Mouse (Mus musculus): ENCODE data around the gene Zbtb38. TPM values are rescaled to one million over a fixed set of nuclear protein-coding genes. Genes with fewer than 3 reads are reported as not detected.

Zbtb38 gene
- 10 to 100 TPM; 57.5 to 68.1 (median 62.3) TPM for total RNA-seq (2022)

DNA sequence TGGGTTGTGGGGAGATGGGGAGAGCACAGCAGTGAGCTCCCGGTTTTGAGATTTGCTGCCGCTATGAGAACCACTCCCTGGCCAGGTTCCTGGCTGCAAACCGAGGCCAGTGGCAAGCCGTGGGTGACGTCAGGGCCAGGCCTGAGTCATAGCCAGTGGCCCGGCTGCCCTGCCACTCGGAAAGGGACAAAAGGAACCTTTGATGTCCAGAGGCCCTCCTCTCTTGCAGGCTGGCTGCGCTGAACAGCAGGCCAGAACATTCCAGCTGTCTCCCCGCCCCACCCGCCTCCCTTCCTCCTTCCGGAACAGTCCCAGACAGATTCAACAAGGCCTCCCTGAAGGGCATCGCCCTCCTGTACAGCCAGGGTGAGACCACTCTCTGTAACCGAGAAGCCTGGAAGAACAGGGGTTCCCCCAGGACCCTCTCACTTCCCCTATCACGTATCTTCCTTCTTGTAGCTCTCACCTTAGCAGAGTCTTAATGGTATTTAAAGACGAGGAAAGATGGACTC lies at the start of gene Zbtb38:
Gene Zbtb38, minus strand, starts transcription at position 229 of the 512 bp plus-strand sequence.
- DNase-seq (ENCODE audit: low spot score in 2 of 2), result peak; percentile 76 to 77

DNA sequence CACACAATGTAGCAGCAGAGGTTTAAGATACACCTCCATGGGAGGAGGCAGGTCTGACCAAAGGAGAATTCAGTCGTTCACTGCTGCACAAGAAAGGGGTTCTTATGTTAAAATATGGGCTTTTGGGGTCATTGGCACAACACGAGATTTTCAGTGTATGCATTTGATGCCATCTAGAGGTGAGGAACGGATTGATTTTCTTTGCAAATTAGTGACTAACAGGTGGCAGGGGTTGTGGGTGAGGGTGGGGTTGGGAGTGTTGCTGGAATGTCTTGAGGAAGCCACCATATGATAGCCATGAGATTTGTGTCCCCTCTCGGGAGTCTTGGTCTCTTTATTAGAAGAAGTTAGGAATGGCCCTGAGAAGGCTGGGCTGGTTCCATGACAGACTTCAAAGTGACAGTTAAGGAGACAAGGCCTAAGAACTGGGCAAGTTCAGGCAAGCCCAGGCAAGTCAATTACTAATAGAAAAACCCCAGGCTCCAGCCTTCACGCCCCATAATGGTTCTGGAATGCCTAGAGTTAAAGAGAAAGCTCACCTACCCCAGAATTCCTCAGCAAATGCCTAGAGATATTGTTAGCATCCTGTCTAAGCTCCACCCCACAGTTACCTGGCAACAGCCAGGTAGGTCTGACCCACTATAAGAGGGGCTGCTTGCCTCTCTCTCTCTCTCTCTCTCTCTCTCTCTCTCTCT lies 47.6 kb upstream of the Zbtb38 start:
- no peak for DNase-seq (ENCODE audit: low spot score in 2 of 2)

DNA sequence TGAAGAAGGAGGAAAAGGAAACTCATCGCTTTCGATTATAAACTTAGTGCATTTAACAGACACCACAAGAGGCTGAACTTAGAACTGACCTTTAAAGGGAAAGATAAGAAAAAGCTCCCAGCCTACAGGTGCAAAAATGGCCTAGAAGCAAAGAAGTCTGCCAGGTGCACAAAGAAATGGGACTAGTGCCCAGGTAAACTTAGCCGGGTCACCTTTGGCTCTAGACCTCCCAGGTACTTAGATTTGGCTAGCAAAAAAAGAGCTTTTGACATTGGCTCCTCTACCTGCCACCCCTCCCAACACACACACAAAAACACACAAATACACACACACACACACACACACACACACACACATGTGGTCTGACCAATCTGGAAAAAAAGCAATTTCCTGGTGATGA lies 44.7 kb upstream of the Zbtb38 start:
- DNase-seq (ENCODE audit: low spot score in 2 of 2), result no peak

DNA sequence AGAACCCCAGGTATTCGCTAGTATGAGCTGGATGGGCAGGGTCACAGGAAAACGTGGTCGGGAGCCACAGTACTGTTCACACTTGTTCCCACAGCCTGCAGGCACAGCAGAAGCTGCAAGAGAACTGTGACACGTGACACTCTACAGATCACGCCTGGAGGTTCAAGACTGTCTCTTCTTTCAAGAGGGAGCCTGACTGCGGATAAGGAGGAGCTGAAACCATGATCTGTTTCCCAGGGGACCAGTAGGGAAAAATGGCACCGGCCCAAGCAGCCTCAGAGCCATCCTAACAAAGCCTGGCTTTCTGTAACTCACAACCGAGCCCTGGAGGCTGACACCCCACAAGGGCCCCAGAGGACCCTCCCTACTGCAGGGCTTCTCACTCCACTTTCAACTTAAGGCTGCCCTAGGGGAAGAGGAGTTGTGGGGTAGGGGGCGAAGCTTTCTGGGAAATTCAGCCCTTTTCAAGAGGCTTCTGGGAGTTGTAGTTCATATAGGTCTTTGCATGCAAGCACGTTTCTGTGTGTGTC lies 42.8 kb upstream of the Zbtb38 start:
- peak; percentile 26 to 41 for DNase-seq (ENCODE audit: low spot score in 2 of 2)

DNA sequence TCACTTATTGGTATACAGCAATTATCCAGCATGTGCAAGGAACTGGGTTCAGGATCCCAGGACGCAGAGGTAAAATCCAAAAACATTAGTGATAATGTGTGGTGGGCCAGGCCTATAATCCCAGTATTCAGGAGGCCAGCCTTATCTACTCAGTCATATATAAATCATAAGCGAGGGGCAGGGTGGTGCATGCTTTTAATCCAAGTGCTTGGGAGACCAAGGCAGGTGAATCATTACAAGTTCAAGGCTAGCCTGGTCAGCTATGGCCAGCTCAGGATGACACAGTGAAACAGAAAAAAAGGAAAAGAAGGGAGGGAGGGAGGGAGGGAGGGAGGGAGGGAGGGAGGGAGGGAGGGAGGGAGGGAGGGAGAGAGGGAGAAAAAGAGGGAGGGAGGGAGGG lies 42.0 kb upstream of the Zbtb38 start:
- DNase-seq (ENCODE audit: low spot score in 2 of 2), result no peak

DNA sequence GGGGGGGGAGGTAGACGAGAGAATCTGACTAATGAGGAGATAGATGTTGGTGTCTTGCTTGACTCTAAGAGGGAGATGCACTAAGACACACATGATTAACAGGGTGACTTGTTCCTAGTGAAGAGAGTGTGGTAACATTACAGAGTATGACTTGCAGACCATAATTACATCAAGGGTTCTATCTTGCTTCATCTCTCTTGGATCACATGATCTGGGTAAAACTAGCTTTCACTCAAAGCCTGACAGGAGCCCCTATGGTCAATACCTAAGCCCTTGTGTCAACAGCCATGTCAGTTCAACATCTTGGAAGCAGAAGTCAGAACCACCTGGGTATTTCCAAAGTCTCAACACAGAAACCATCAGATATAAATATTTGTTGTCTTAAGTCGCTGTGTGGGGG lies 39.9 kb upstream of the Zbtb38 start:
- no peak for DNase-seq (ENCODE audit: low spot score in 2 of 2)

DNA sequence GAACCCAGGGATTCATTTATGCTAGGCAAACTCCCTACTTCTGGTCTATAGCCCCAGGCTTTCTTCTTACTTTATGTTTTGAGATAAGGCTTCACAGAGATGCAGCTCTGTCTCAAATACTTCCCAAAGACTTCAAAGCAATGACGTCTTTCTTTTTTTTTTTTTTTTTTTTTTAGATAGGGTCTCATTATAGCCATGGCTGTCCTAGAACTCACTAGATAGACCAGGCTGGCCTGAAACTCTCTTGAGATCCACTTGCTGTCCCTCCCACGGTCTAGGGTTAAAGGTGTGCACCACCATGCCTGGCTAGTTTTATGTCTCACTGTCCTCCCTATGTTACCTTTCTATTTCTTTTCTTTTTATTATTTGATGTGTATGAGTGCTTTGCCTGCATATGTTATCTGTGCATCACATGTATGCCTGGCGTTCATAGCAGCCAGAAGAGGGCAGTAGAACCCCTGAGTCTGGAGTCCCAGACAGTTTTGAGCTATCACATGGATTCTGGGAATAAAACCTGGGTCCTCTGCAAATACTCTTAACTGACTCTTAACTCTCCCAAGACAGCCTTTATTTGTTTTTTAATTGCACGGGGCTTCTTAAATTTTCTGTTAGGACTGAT lies 37.9 kb upstream of the Zbtb38 start:
- no peak for DNase-seq (ENCODE audit: low spot score in 2 of 2)

DNA sequence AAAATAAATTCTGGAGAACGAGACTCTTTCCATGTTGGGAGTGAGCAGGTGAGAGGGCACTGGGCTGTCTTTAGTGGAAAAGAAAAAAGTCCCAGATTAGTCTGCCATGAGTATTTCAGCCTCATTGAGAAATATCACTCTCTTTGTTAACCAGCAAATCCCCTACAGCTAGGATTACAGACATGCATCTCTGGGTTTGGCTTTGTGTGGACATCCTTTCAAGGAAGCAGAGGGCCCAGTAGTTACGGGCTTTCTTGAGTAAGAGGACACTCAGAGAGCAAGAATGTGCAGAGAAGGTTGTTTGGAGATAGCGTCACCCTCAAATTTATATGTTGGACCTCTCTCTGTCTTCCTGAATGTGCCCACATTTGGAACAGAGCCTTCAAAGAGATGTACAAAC lies 37.3 kb upstream of the Zbtb38 start:
- no peak for DNase-seq (ENCODE audit: low spot score in 2 of 2)

DNA sequence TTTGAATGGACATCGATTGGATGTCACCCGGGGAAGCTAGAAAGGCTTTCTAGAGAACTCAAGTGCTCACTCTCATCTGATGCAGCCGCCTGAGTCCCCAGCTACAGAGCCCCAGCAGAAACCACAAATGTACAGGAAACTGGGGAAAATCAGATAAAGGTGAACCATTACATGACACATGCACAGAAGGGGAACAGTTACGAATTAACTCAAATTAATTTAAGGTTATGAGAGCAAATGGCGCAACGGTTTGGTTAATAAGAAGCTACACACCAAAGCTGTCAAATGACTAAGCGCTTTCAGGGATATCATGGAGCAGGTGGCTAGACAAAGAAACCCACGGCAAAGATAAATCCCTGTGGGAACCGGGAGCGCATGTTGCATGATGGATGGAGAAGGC lies 35.2 kb upstream of the Zbtb38 start:
- no peak for DNase-seq (ENCODE audit: low spot score in 2 of 2)

DNA sequence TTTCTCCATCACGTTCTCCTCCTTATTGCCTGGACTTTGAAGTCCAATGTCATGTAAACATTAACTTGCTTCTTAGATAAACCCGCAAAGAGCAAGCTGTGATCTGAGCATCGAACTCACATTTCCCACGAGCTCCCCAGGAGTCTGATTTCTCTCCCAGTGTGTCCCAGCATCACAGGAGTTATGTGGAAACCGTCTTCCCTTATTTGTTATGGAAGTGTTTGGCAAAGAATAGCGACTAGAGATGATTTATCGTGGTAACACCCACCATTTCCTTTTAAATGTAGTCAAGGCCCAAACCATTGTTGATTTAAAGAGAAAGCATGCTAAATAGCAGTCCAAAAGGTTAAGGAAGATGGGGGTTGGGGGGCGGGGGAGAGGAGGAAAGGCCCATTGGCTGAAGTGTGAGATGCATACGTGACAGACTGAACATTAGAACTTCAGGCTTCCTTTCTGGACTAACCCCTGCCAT lies 33.3 kb upstream of the Zbtb38 start:
- DNase-seq (ENCODE audit: low spot score in 2 of 2), result no peak

DNA sequence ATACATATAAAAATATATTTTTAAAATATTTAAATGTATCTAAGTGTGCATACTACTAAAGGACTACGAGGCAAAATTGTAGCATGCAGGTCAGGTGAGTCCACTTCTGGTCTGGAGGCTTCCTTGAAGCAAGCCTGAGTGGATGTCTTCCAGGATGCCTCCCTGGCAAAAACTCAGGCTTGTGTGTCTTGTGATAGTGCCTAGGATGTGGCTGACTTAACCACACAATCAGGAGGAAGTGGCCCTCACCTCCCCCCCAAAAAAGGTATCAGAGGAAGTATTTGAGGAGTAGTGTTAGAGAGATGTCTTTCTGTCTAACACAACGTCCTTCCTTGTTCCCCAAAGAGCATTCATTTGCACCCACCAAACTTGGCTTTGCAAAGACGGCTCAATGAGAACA lies 32.6 kb upstream of the Zbtb38 start:
- DNase-seq (ENCODE audit: low spot score in 2 of 2), result no peak

DNA sequence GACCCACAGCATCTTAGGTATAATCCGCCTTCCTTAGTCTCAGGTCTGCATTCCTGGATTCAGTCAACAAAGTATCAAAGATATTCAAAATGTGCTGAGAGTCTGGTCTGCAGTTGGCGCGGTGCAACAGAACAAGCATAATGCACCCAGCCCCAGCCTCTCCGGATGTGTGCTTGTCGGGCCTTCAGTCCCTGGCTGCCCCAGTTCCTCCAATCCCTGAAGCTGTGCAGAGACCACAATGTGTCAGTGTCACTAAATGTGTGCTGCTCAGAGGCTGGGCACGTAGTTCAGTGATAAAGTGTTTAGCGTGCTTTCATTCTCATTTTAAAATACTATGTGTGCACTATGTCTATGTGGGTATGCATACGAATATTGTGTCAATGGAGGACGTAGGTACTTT lies 31.0 kb upstream of the Zbtb38 start:
- DNase-seq (ENCODE audit: low spot score in 2 of 2), result no peak

DNA sequence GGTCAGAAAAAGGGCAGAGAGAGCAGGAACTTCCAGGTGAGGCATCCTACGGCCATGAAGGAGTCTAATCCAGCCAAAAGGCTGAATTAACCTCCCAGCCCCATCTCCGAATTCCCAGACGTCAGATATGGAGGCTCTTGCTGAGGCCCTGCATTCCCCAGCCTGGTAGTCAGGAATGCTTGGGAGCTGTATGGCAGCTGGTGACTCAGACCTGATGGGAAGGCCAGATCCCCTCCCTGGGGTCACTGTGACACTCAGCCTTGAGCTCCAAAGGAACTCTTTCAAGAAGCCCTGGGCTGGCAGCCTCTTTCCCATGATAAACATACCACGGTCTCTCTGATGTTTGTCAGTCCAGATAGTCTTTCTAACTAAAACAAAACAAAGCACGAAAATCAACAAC lies 30.6 kb upstream of the Zbtb38 start:
- DNase-seq (ENCODE audit: low spot score in 2 of 2), result no peak

DNA sequence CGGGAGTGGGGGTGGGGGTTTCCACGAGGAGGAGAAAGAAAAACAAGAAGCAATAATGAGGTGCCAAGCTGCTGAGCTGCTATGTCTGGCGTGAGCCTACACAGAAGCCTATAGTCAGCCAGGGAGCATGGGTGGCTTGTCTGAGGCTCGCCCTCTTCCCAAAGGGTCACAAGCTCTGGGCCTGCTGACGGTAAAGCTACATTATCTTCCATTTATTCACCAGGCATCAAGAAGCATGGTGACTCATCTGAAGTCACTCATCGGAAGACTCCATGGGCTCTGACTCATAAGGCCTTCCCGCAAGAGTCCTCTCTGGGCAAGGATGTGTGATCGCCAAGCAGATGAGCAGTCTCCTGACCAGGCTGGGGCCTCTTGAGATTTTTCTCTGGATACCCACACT lies 29.4 kb upstream of the Zbtb38 start:
- DNase-seq (ENCODE audit: low spot score in 2 of 2), result no peak

DNA sequence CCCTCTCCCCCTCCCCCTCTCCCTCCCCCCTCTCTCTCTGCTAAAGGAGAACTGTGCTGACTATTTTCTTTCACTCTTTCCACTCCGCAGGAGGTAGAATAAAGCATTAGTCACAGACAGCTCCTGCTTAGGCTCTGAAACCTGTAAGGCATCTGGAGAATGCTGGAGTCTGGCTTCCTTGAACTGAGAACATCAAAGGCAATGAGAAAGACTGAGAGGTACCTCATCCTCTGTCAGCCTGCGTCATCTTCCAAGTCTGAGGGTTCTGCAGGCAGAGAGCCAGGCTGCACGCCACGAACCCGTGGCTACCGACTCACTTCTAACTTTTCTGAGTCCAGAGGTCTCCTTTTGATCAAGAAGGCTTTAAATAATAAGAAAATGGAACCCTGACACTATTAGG lies 20.5 kb upstream of the Zbtb38 start:
- no peak for DNase-seq (ENCODE audit: low spot score in 2 of 2)

DNA sequence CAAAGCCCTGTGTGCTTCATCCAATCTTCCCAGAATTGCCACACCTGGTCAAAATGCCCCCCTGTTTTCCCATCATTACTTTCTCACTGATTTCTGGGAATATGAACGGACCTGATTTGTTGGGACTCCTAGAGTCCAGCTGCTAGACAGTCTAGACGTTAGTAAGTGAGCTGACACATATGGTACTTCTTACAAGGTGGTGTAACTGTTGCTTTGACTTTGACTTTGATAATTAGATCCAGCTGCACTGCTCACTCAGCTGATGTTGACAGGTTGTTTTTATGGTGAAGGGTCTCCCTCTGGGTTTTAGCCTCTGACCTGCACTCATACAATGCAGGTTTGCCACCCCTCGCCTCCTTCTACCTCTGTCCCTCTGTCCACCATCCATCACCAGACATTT lies 17.8 kb upstream of the Zbtb38 start:
- no peak for DNase-seq (ENCODE audit: low spot score in 2 of 2)

DNA sequence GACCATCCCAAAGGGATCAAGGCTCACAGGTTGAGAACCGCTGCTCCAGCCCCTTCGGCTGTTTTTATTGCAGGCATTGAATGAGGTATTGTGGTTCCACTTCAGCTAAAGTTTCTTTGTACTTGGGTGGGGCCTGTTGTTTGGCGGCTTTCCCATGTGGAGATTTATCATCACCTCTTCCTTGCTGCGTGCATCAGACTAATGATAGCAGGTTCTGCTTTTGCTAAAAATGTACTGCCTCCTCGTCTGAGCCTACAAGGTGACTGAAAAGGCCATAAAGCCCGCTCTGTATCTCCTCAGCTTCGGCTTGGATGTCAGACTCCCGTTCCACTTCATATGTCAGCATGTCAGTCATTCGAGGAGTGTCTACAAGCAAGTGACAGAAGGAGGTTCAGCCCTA lies 17.0 kb upstream of the Zbtb38 start:
- DNase-seq (ENCODE audit: low spot score in 2 of 2), result no peak

DNA sequence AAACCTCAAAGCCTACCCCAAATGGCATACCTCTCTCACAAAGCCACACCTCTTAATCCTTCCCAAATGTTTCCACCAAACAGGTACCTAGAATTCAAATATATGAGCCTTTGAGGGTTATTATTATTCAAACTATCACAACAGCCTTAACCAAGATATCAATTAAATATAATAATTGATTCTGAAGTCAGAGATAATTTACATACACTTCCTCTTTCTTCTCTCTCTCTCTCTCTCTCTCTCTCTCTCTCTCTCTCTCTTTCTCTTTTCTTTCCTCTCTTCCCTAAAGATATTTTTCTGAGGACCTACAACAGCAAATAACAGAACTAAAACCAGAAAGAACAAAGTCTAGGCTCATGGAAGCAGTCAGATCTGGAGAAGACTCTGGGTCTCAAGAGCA lies 15.2 kb upstream of the Zbtb38 start:
- no peak for DNase-seq (ENCODE audit: low spot score in 2 of 2)

DNA sequence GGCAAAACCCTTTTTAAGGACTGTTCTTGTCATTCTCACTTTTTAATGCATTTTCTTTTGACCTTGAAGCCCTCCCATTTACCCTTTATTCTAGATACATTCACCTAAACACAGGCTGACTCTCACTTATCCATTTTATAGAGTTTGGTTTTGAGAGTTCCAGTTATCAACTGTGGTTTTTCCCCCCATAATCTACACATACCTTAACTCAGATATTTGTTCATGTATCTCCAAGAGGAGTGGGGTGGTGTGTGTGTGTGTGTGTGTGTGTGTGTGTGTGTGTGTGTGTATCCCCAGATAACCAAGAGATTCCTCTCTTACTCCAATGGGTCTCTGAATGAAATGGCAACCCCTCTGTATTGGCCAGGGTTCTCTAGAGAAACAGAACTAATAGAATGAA lies 13.4 kb upstream of the Zbtb38 start:
- DNase-seq (ENCODE audit: low spot score in 2 of 2), result no peak

DNA sequence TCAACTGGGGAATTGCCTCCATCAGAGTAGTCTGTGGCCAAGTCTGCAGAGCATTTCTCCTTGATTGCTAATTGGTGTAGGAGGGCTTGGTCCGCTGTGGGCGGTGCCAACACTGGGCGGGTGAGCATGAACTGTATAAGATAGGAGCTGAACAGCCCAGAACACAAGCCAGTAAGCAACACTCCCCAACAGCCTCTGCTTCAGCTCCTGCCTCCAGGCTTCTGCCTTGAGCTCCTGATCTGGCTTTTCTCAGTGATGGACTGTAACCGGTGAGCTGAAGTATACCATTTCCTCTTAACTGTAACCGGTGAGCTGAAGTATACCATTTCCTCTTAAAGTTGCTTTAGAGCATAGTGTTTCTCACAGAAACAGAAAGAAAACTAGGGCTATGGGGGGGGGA lies 12.8 kb upstream of the Zbtb38 start:
- no peak for DNase-seq (ENCODE audit: low spot score in 2 of 2)

DNA sequence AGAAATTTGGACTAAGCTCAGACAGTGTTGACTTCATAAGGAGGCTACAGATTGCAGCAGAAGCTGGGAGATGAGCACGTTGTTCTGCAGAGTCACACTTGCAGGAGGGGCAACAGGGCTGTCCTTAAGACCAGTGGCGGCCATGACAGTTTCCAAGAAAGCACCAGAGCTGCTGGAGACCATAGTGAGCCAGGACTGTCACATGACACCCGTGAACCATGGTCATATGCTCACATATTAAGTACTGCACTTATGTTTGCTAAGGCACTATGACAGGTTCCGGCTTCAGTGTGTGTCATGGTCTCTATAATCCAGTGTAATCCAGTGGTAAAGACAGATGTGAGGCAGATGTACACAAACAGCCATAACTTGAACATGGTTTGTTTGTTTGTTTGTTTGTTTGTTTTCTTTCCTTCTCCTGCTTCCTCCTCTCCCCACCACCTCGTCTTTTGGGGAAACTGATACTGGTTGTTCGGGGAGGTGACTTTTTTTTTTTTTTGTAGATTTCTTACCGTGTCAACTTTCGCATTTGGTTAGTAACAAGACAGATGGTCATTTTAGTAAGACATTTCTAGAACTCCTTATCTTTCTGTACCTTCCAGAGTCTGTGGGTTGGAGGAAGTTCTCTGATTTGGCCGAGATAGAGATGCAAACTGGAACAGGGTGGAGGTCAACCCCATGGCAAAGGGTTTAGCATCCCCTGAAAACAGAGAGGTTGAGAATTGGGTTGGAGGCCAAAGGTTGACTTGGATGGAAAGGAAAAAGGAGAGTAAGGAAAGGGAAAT lies 11.4 kb upstream of the Zbtb38 start:
- no peak for DNase-seq (ENCODE audit: low spot score in 2 of 2)

DNA sequence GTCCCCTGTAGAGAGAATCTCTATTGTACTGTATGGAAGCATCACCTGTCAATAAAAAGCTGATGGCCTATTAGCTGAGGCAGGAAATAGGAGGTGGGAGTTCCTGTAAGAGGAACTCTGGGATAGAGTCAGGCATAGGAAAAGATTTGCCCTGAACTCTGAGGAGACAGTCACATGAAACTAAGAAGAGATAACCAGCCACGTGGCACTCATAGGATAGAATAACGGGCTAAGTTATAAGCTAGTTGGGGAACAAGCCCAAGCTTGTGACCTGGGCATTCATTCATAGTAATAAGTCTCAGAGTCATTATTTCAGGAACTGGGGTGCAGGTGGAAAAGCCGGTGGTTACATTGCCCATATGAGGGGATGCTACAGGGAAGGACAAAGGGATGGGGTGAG lies 10.4 kb upstream of the Zbtb38 start:
- no peak for DNase-seq (ENCODE audit: low spot score in 2 of 2)

All from layer of hippocampus, adult 8-10 months (tissue).